Mouse (Mus musculus) stomach, embryonic 16.5 days (tissue): ENCODE results near the gene Vmn1r112. TPM values are rescaled to one million over a fixed set of nuclear protein-coding genes. Genes with fewer than 3 reads are reported as not detected.
"Not testable (repeated sequence)": the region's sequence is repeated elsewhere in the genome, so short reads cannot be mapped to it uniquely, and the experiment has no call there.

Experiments used
- ATAC-seq: fragments of 200-750 bp; cut with Nextera tagmentation; 2 replicates; pipeline ENCODE4 v1.8.0; 2017; ENCODE audit warnings: moderate number of reproducible peaks, moderate TSS enrichment; ENCODE audit not compliant: insufficient read depth, low FRiP score
- H3K27ac ChIP-seq: fragments of 300-500 bp; sonication (generic); 2 replicates; pipeline ENCODE4 v1.5.1; 2014; ENCODE audit warnings: low read length
- H3K27me3 ChIP-seq: fragments of 300-500 bp; sonication (generic); 2 replicates; pipeline ENCODE4 v1.6.1; 2014; ENCODE audit warnings: low read length, control low read depth, mixed read lengths; ENCODE audit not compliant: control insufficient read depth, insufficient read depth
- H3K36me3 ChIP-seq: fragments of 300-500 bp; sonication (generic); 2 replicates; pipeline ENCODE4 v1.6.1; 2014; ENCODE audit warnings: low read length; ENCODE audit not compliant: control insufficient read depth, insufficient read depth
- H3K4me1 ChIP-seq: fragments of 300-500 bp; sonication (generic); 2 replicates; pipeline ENCODE4 v1.6.1; 2014; ENCODE audit warnings: low read length, control low read depth, mixed read lengths; ENCODE audit not compliant: control insufficient read depth, insufficient read depth
- H3K4me2 ChIP-seq: fragments of 300-500 bp; sonication (generic); 2 replicates; pipeline ENCODE4 v1.6.1; 2014; ENCODE audit warnings: low read depth, low read length, mixed read lengths
- H3K4me3 ChIP-seq: fragments of 300-500 bp; sonication (generic); replicated peaks from 2 replicates; pipeline ENCODE4 v1.5.1; 2014; ENCODE audit warnings: mild to moderate bottlenecking, low read length
- H3K9ac ChIP-seq: fragments of 300-500 bp; sonication (generic); 2 replicates; pipeline ENCODE4 v1.6.1; 2014; ENCODE audit warnings: low read length
- H3K9me3 ChIP-seq: fragments of 300-500 bp; sonication (generic); replicated peaks from 2 replicates; pipeline ENCODE4 v1.6.1; 2016; ENCODE audit warnings: low read length, control low read depth; ENCODE audit not compliant: control insufficient read depth
- WGBS: fragments of 180-500 bp; shearing (Covaris S2); extraction: QIAGEN DNeasy Blood & Tissue Kit; methylation state at CpG from one replicate; pipeline ENCODE4 v1.1.7; 2014; 5-methylcytosine and 5-hydroxymethylcytosine counted together
- polyA plus RNA-seq: library from polyadenylated mRNA; unstranded; fragments of >200 nt; fragmentation: Nextera tagmentation; extraction: Ambion mirVana; gene quantifications from 2 replicates; pipeline ENCODE4 v1.2.1, GENCODE M21; 2015

Vmn1r112 gene
- polyA plus RNA-seq: not detected in 2 replicates

GRCm38 (mm10) chr7:20770885-20771284, at the start of gene Vmn1r112:
Gene Vmn1r112, plus strand, starts transcription at chr7:20771185.
- not testable (repeated sequence) for H3K36me3 ChIP-seq, H3K4me2 ChIP-seq, H3K27ac ChIP-seq, H3K4me3 ChIP-seq, H3K9ac ChIP-seq, H3K27me3 ChIP-seq, H3K4me1 ChIP-seq, ATAC-seq, H3K9me3 ChIP-seq
- no CpG with 5 or more reads among the region's 3 CpGs for WGBS

- H3K4me3 ChIP-seq, H3K4me1 ChIP-seq, H3K36me3 ChIP-seq, ATAC-seq, H3K9me3 ChIP-seq, H3K4me2 ChIP-seq, H3K27ac ChIP-seq, H3K27me3 ChIP-seq, H3K9ac ChIP-seq: not testable (repeated sequence)
- WGBS: no CpG with 5 or more reads among the region's 1 CpGs
These were observed 40.5 kb upstream of the Vmn1r112 start, which contains the start of gene Gm10668 for GRCm38 (mm10) chr7:20730524-20730923. Gene Gm10668, minus strand, starts transcription at chr7:20730624.

- not testable (repeated sequence) for ATAC-seq, H3K9ac ChIP-seq, H3K36me3 ChIP-seq, H3K9me3 ChIP-seq, H3K4me2 ChIP-seq, H3K27me3 ChIP-seq, H3K4me1 ChIP-seq, H3K27ac ChIP-seq, H3K4me3 ChIP-seq
- WGBS: 60% methylated on average over 2 of the region's 2 CpGs
These were observed 16.0 kb downstream of the Vmn1r112 start, which contains the start of gene Vmn1r113 for GRCm38 (mm10) chr7:20786985-20787384. Gene Vmn1r113, plus strand, starts transcription at chr7:20787285.

GRCm38 (mm10) chr7:20812086-20812485, 41.1 kb downstream of the Vmn1r112 start, which contains the start of gene Vmn1r114:
Gene Vmn1r114, minus strand, starts transcription at chr7:20812186.
- H3K4me3 ChIP-seq, H3K36me3 ChIP-seq, H3K27ac ChIP-seq, H3K4me2 ChIP-seq, H3K27me3 ChIP-seq, H3K9me3 ChIP-seq, H3K9ac ChIP-seq, H3K4me1 ChIP-seq, ATAC-seq: not testable (repeated sequence)
- WGBS: no CpG with 5 or more reads among the region's 5 CpGs

Other genes starting within 250 kb of the Vmn1r112 start
- gene Vmn1r104, start 237.3 kb upstream of the Vmn1r112 start, polyA plus RNA-seq: not detected in 2 replicates
- gene Gm5726, start 225.4 kb upstream of the Vmn1r112 start, polyA plus RNA-seq: not detected in 2 replicates
- gene Gm4141, start 194.9 kb upstream of the Vmn1r112 start, polyA plus RNA-seq: not detected in 2 replicates
- gene Gm4513, start 172.2 kb upstream of the Vmn1r112 start, polyA plus RNA-seq: not detected in 2 replicates
- not detected in 2 replicates for gene Vmn1r107, start 102.3 kb upstream of the Vmn1r112 start, polyA plus RNA-seq
- not detected in 2 replicates for gene Vmn1r111, start 68.0 kb upstream of the Vmn1r112 start, polyA plus RNA-seq
- gene Gm10668, start 40.6 kb upstream of the Vmn1r112 start, polyA plus RNA-seq: not detected in 2 replicates
- gene Vmn1r113, start 16.1 kb downstream of the Vmn1r112 start, polyA plus RNA-seq: not detected in 2 replicates
- gene Vmn1r114, start 41.0 kb downstream of the Vmn1r112 start, polyA plus RNA-seq: not detected in 2 replicates
- not detected in 2 replicates for gene Vmn1r115, start 73.8 kb downstream of the Vmn1r112 start, polyA plus RNA-seq
- not detected in 2 replicates for gene Vmn1r116, start 101.1 kb downstream of the Vmn1r112 start, polyA plus RNA-seq
- not detected in 2 replicates for gene Vmn1r117, start 112.9 kb downstream of the Vmn1r112 start, polyA plus RNA-seq
- not detected in 2 replicates for gene Vmn1r118, start 141.2 kb downstream of the Vmn1r112 start, polyA plus RNA-seq
- gene Vmn1r119, start 241.3 kb downstream of the Vmn1r112 start, polyA plus RNA-seq: not detected in 2 replicates